24 mouse cellular contexts compared by ENCODE assay signal in the genomic region with DNA sequence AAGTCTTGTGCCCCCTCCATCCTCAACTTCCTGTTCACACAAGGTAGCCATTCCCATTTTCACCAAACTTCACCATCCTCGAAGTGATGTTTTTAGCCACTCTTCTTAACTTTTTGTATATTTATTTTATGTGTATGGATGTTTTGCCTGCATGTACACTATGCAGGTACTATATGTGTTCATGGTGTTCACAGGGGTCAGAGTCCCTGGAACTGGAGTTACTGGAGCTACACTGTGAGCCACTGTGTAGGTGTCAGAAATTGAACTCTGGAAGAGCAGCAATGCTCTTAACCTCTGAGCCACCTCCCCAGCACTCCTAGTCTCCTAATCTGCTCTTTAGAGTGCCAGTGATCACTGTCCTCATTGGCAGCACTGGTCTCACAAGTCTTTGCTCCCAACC. TPM values are rescaled to one million over a fixed set of nuclear protein-coding genes. Genes with fewer than 3 reads are reported as not detected.
DNase-seq lines count a peak whose midpoint lies in the region; ATAC-seq and TF ChIP-seq lines count a peak whose summit lies in the region.
"Had no signal": no experiment of that assay in that cellular context is flagged by ENCODE, and none has a peak within 500 bp of the region (broad histone marks: within the 10 kb centered on the region; RNA-seq: fewer than 3 reads in every experiment).

No protein-coding gene starts in this region.

- H3K36me3 ChIP-seq in heart, embryonic 12.5 days, result peaks cover 21% of the 10 kb centered on the region
- H3K36me3 ChIP-seq in heart, embryonic 16.5 days (ENCODE audit: control insufficient read depth, insufficient read depth), result peaks cover 10% of the 10 kb centered on the region
- no peaks in the 10 kb centered on the region for H3K36me3 ChIP-seq in midbrain, embryonic 11.5 days (ENCODE audit: control insufficient read depth, insufficient read depth, low read length)
- no peaks in the 10 kb centered on the region for H3K36me3 ChIP-seq in midbrain, embryonic 14.5 days (ENCODE audit: control insufficient read depth, insufficient read depth, low read length)
- H3K36me3 ChIP-seq: embryonic facial prominence, embryonic 10.5 days; G1E; hindbrain, embryonic 13.5 days had no signal

- peak overlapping the region; percentile 48; the same call in 1 of the 2 replicates for H3K27ac ChIP-seq in gastrocnemius, adult 2 months
- peak overlapping the region; percentile 88 for H3K27ac ChIP-seq in heart, embryonic 12.5 days (ENCODE audit: poor library complexity, severe bottlenecking)
- H3K27ac ChIP-seq in heart, embryonic 16.5 days (ENCODE audit: low read length), result peak overlapping the region; percentile 82
- no peak overlapping the region for H3K27ac ChIP-seq in midbrain, embryonic 11.5 days (ENCODE audit: low read depth, low read length)
- H3K27ac ChIP-seq in midbrain, embryonic 14.5 days (replicated peaks; ENCODE audit: low read depth, low read length), result no peak overlapping the region
- H3K27ac ChIP-seq: embryonic facial prominence, embryonic 10.5 days; forebrain, embryonic 13.5 days; hindbrain, embryonic 13.5 days; hindbrain, postnatal 0 days had no signal

- intact Hi-C loops in gastrocnemius, adult 2 months (cut with DNase I), result no loop called here
- intact Hi-C loops in heart, postnatal 25 days (cut with DNase I), result no loop called here

- no peak for DNase-seq in gastrocnemius, adult 2 months
- DNase-seq in gastrocnemius, postnatal 10 days, result no peak
- no peak for DNase-seq in heart, postnatal 25 days (ENCODE audit: low spot score)
- no peak for DNase-seq in heart, adult 9 months (ENCODE audit: low spot score in 2 of 2)
- DNase-seq in midbrain, embryonic 11.5 days (ENCODE audit: low spot score, missing footprints), result peak; percentile 60
- DNase-seq in midbrain, embryonic 14.5 days, result no peak
- DNase-seq: adrenal gland, adult 8-10 months; adrenal gland, postnatal 36 days; B cell, adult 2 months; cerebellum, adult 2 months; cerebellum, postnatal 10 days; forebrain, postnatal 0 days; gastrocnemius, postnatal 36 days; kidney, adult 2 months had no signal

- peaks cover 33% of the 10 kb centered on the region for H3K4me1 ChIP-seq in heart, embryonic 12.5 days (replicated peaks)
- H3K4me1 ChIP-seq in heart, embryonic 16.5 days (ENCODE audit: control insufficient read depth, insufficient read depth, low read length), result peaks cover 28% of the 10 kb centered on the region
- H3K4me1 ChIP-seq in midbrain, embryonic 11.5 days (ENCODE audit: control insufficient read depth, insufficient read depth, low read length), result no peaks in the 10 kb centered on the region
- no peaks in the 10 kb centered on the region for H3K4me1 ChIP-seq in midbrain, embryonic 14.5 days (ENCODE audit: control insufficient read depth, insufficient read depth, low read length)
- H3K4me1 ChIP-seq: embryonic facial prominence, embryonic 10.5 days; forebrain, embryonic 13.5 days; hindbrain, embryonic 13.5 days had no signal

- no peak overlapping the region for H3K4me3 ChIP-seq in gastrocnemius, adult 2 months
- no peak overlapping the region for H3K4me3 ChIP-seq in heart, embryonic 12.5 days
- H3K4me3 ChIP-seq in heart, embryonic 16.5 days (ENCODE audit: low read length), result no peak overlapping the region
- no peak overlapping the region for H3K4me3 ChIP-seq in midbrain, embryonic 11.5 days (ENCODE audit: low read depth, low read length)
- H3K4me3 ChIP-seq in midbrain, embryonic 14.5 days (replicated peaks; ENCODE audit: low read depth, low read length), result no peak overlapping the region
- H3K4me3 ChIP-seq: embryonic facial prominence, embryonic 10.5 days; forebrain, embryonic 13.5 days; hindbrain, embryonic 13.5 days had no signal

- ATAC-seq in heart, embryonic 12.5 days (ENCODE audit: insufficient number of reproducible peaks, low FRiP score), result no peak
- no peak for ATAC-seq in heart, embryonic 16.5 days (replicated peaks; ENCODE audit: extremely low read depth, insufficient read depth, low FRiP score)
- ATAC-seq in midbrain, embryonic 11.5 days (ENCODE audit: low FRiP score), result no peak
- ATAC-seq in midbrain, embryonic 14.5 days (ENCODE audit: low FRiP score, low TSS enrichment), result no peak
- ATAC-seq: CD4-positive, CD25-positive, alpha-beta regulatory T cell, adult 4 months; forebrain, embryonic 13.5 days; forebrain, postnatal 0 days; hindbrain, postnatal 0 days had no signal

- no peaks in the 10 kb centered on the region for H3K27me3 ChIP-seq in heart, embryonic 12.5 days (replicated peaks)
- H3K27me3 ChIP-seq in heart, embryonic 16.5 days (ENCODE audit: control insufficient read depth, insufficient read depth, low read length), result no peaks in the 10 kb centered on the region
- no peaks in the 10 kb centered on the region for H3K27me3 ChIP-seq in midbrain, embryonic 11.5 days (ENCODE audit: control insufficient read depth, insufficient read depth, low read length)
- H3K27me3 ChIP-seq in midbrain, embryonic 14.5 days (ENCODE audit: control insufficient read depth, insufficient read depth, low read length), result no peaks in the 10 kb centered on the region
- H3K27me3 ChIP-seq: forebrain, embryonic 13.5 days; hindbrain, embryonic 13.5 days had no signal

- 82% methylated on average over 1 of the region's 1 CpGs for WGBS in heart, embryonic 12.5 days
- 93% methylated on average over 1 of the region's 1 CpGs for WGBS in heart, embryonic 16.5 days
- 94% methylated on average over 1 of the region's 1 CpGs for WGBS in midbrain, embryonic 11.5 days
- WGBS in midbrain, embryonic 14.5 days, result 92% methylated on average over 1 of the region's 1 CpGs

- no peak overlapping the region for H3K9ac ChIP-seq in heart, embryonic 12.5 days
- peak overlapping the region; percentile 54; the same call in 1 of the 2 replicates for H3K9ac ChIP-seq in heart, embryonic 16.5 days (ENCODE audit: low read length)
- no peak overlapping the region for H3K9ac ChIP-seq in midbrain, embryonic 11.5 days (ENCODE audit: low read length)
- H3K9ac ChIP-seq in midbrain, embryonic 14.5 days (replicated peaks; ENCODE audit: low read length), result no peak overlapping the region
- H3K9ac ChIP-seq: forebrain, embryonic 13.5 days; forebrain, postnatal 0 days; hindbrain, embryonic 13.5 days had no signal

- H3K9me3 ChIP-seq in heart, embryonic 12.5 days (replicated peaks), result no peaks in the 10 kb centered on the region
- H3K9me3 ChIP-seq in heart, embryonic 16.5 days (replicated peaks; ENCODE audit: control insufficient read depth, low read length), result no peaks in the 10 kb centered on the region; the same call in 1 of the 2 replicates
- H3K9me3 ChIP-seq in midbrain, embryonic 11.5 days (ENCODE audit: control insufficient read depth, low read length), result no peaks in the 10 kb centered on the region
- no peaks in the 10 kb centered on the region for H3K9me3 ChIP-seq in midbrain, embryonic 14.5 days (ENCODE audit: control insufficient read depth, low read length)
- H3K9me3 ChIP-seq: embryonic facial prominence, embryonic 10.5 days; forebrain, embryonic 13.5 days; G1E; hindbrain, embryonic 13.5 days had no signal

- peak overlapping the region; percentile 11; the same call in 1 of the 2 replicates for H3K4me2 ChIP-seq in heart, embryonic 12.5 days
- H3K4me2 ChIP-seq in heart, embryonic 16.5 days (ENCODE audit: low read depth, low read length), result no peak overlapping the region
- no peak overlapping the region for H3K4me2 ChIP-seq in midbrain, embryonic 11.5 days
- no peak overlapping the region for H3K4me2 ChIP-seq in midbrain, embryonic 14.5 days (ENCODE audit: low read length)
- H3K4me2 ChIP-seq: forebrain, embryonic 13.5 days; hindbrain, embryonic 13.5 days had no signal

- no peak for TF ChIP-seq CTCF in gastrocnemius, adult 2 months (IDR thresholded peaks at IDR 0.05)

RNA-seq across cellular contexts. Expression of a gene that starts 23.1 kb away (rescaled TPM):
- total RNA-seq in gastrocnemius, adult 2 months (2021), result 10 to 100 TPM; 23.7 to 33.6 TPM
- total RNA-seq in gastrocnemius, postnatal 10 days (2021), result 10 to 100 TPM; 32.9 to 33.5 TPM
- polyA plus RNA-seq in heart, embryonic 12.5 days (2016; fragmentation: Nextera tagmentation; extraction: Ambion mirVana), result 54.6 and 59.1 TPM in 2 replicates
- 10 to 100 TPM; 54.6 to 54.9 TPM for total RNA-seq in heart, postnatal 25 days (2021)
- polyA plus RNA-seq in heart, embryonic 16.5 days (2015; fragmentation: Nextera tagmentation; extraction: Ambion mirVana), result 61.5 and 69.2 TPM in 2 replicates
- polyA plus RNA-seq in midbrain, embryonic 11.5 days (2014; fragmentation: Nextera tagmentation; extraction: Ambion mirVana), result 36.1 and 40.2 TPM in 2 replicates
- polyA plus RNA-seq in midbrain, embryonic 14.5 days (2014; fragmentation: Nextera tagmentation; extraction: Ambion mirVana), result 17.0 and 19.0 TPM in 2 replicates

RNA-seq across cellular contexts. Expression of a gene that starts 48.8 kb away (rescaled TPM):
- not detected for total RNA-seq in gastrocnemius, adult 2 months (2021)
- under 1 TPM in 1 of 2 experiments, not detected in 1; 0.70 TPM for total RNA-seq in gastrocnemius, postnatal 10 days (2021)
- polyA plus RNA-seq in heart, embryonic 12.5 days (2016; fragmentation: Nextera tagmentation; extraction: Ambion mirVana), result 0.50 and 1.0 TPM in 2 replicates
- not detected for total RNA-seq in heart, postnatal 25 days (2021)
- 0.49 and 1.8 TPM in 2 replicates for polyA plus RNA-seq in heart, embryonic 16.5 days (2015; fragmentation: Nextera tagmentation; extraction: Ambion mirVana)
- not detected in 2 replicates for polyA plus RNA-seq in midbrain, embryonic 11.5 days (2014; fragmentation: Nextera tagmentation; extraction: Ambion mirVana)
- not detected in 2 replicates for polyA plus RNA-seq in midbrain, embryonic 14.5 days (2014; fragmentation: Nextera tagmentation; extraction: Ambion mirVana)
- total RNA-seq: forebrain, postnatal 0 days; G1E; gastrocnemius, postnatal 36 days; hematopoietic stem cell, adult 5-6 weeks; hindbrain, postnatal 0 days had no signal
- polyA plus RNA-seq: CD4-positive, CD25-positive, alpha-beta regulatory T cell, adult 4 months; cerebellum, adult 2 months; embryonic facial prominence, embryonic 10.5 days; embryonic facial prominence, embryonic 14.5 days; forebrain, embryonic 13.5 days; forebrain, postnatal 0 days; G1E; hindbrain, embryonic 13.5 days; hindbrain, postnatal 0 days had no signal

Comparison
In these comparisons a context has a peak if more than half of its experiments do, and no peak if none do; other contexts are left out.
1. H3K27ac ChIP-seq: peak in gastrocnemius, adult 2 months (single experiment), heart, embryonic 12.5 days (single experiment) and heart, embryonic 16.5 days (single experiment); none in midbrain, embryonic 11.5 days (single experiment) and midbrain, embryonic 14.5 days (single experiment).